Mouse (Mus musculus): ENCODE results near the gene Snrpa1.

Snrpa1 gene

GRCm38 (mm10) chr7:66079364-66080230 lies 20.8 kb downstream of the Snrpa1 start, which contains the start of gene Selenos:
Selenos (plus strand) TSS chr7:66079649.
- DNase-seq (ENCODE audit: low read depth, low spot score) = peak; percentile 98

- DNase-seq (ENCODE audit: low read depth, low spot score) = no peak
Observed at GRCm38 (mm10) chr7:66080231-66080613, 21.4 kb downstream of the Snrpa1 start.

- no peak for DNase-seq (ENCODE audit: low read depth, low spot score)
Observed at GRCm38 (mm10) chr7:66083757-66084156, 25.0 kb downstream of the Snrpa1 start.

- DNase-seq (ENCODE audit: low read depth, low spot score) = no peak
Observed at GRCm38 (mm10) chr7:66084546-66084945, 25.7 kb downstream of the Snrpa1 start.

DNA sequence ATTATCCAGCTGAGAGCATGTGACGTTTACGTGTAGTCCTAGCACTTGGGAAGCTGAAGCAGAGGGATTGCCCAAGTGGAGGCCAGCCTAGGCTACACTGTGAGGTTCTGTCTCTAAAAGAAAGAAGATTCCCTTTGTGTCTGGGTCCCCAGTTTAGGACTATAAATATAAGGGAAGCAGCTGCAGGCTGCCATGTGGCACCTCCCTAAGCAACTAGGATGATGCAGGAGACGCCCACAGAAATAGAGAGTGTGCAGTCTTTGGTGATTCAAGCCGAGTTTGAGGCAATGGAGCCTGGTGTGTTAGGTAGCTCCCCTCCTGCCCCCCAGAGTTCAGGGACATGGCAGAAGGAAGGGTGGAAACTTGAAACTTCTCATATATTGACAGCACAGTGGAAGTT lies 28.8 kb downstream of the Snrpa1 start:
- peak; percentile 69 for DNase-seq (ENCODE audit: low read depth, low spot score)

DNA sequence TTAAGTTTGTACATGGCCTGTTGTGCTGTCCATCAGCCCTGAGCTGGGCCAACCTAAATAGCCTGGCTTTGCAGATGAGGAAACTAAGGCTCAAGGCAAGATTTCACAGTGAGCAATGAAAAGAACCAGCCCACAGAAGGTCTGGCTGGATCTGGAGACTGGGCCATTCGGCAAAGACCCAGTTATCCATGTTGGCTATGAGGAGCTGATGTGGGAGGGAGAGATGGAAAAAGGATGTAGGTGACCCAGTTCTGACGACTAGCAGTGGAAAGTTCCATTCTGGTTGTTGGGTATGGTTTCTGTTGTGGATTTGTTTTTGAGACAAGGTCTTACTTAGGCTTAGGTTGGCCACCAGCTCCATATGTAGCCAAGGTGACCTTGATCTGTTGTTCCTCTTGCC lies 29.3 kb downstream of the Snrpa1 start:
- peak; percentile 70 for DNase-seq (ENCODE audit: low read depth, low spot score)

- no peak for DNase-seq (ENCODE audit: low read depth, low spot score)
Observed at GRCm38 (mm10) chr7:66090676-66091190, 31.9 kb downstream of the Snrpa1 start.

GRCm38 (mm10) chr7:66091553-66091952 lies 32.8 kb downstream of the Snrpa1 start:
- DNase-seq (ENCODE audit: low read depth, low spot score) = no peak

DNA sequence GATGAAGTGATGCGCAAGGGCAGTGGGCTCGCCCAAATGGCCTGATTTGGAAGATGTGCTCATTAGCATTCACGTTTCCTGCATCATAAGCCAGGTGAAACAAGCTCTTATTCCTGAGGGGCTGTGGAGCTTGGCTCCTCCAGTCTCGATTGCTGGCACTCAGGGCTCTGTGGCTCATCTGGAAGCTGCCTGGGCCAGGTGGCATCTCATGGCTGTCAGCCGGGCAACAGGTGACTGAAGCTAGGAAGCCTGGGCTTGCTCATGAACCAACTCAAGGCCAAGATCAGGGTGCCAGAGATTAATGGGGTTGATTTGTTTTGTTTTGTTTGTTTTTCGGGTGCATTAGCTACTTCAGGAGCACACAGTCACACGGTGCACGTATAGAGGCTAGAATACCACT lies 33.9 kb downstream of the Snrpa1 start:
- DNase-seq (ENCODE audit: low read depth, low spot score) = no peak

- DNase-seq (ENCODE audit: low read depth, low spot score) = no peak
Observed at GRCm38 (mm10) chr7:66094141-66094540, 35.3 kb downstream of the Snrpa1 start.

GRCm38 (mm10) chr7:66098803-66099202 lies 40.0 kb downstream of the Snrpa1 start:
- no peak for DNase-seq (ENCODE audit: low read depth, low spot score)

DNA sequence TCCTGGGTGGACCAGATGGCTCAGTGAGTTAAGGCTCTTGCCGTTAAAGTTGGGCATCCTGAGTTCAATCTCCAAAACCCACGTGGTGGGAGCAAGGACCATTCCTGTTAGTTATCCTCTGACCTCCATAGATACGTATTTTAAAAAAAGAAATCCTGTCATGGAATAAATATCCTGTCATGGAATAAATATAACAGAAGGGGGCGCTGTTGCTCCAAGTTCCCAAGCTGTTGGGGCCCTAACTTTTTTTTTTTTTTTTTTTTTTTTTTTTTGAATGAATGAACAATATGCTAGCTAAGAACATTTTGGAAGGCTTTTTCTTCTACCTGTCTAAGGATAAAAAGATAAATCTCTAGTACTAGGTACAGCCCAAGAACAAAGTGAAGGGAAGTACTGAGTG lies 43.1 kb downstream of the Snrpa1 start:
- no peak for DNase-seq (ENCODE audit: low read depth, low spot score)

GRCm38 (mm10) chr7:66104531-66104930 lies 45.7 kb downstream of the Snrpa1 start:
- DNase-seq (ENCODE audit: low read depth, low spot score) = no peak

GRCm38 (mm10) chr7:66105771-66106170 lies 47.0 kb downstream of the Snrpa1 start:
- DNase-seq (ENCODE audit: low read depth, low spot score) = no peak

- DNase-seq (ENCODE audit: low read depth, low spot score) = peak; percentile 29
Observed at GRCm38 (mm10) chr7:66106581-66107056, 47.8 kb downstream of the Snrpa1 start.

DNA sequence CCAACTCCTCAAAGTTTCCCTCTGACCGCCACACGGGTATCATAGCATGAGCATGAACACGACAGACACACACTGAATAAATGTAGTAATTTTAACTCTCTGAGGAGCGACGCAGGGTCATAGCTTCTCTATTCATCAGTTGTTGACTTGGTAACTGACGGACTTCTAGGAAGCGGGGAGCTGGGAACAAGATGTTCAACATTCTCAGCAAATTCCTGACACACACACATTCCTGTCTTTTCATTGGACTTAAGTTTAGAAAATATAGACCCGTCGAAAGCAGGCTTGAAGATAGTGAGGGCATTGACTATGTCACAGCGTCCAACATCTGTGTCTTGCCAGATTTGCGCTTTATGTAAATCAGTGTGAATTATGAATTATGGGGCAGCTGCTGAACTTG lies 48.4 kb downstream of the Snrpa1 start:
- DNase-seq (ENCODE audit: low read depth, low spot score) = no peak

GRCm38 (mm10) chr7:66107930-66108329 lies 49.1 kb downstream of the Snrpa1 start:
- DNase-seq (ENCODE audit: low read depth, low spot score) = no peak

DNA sequence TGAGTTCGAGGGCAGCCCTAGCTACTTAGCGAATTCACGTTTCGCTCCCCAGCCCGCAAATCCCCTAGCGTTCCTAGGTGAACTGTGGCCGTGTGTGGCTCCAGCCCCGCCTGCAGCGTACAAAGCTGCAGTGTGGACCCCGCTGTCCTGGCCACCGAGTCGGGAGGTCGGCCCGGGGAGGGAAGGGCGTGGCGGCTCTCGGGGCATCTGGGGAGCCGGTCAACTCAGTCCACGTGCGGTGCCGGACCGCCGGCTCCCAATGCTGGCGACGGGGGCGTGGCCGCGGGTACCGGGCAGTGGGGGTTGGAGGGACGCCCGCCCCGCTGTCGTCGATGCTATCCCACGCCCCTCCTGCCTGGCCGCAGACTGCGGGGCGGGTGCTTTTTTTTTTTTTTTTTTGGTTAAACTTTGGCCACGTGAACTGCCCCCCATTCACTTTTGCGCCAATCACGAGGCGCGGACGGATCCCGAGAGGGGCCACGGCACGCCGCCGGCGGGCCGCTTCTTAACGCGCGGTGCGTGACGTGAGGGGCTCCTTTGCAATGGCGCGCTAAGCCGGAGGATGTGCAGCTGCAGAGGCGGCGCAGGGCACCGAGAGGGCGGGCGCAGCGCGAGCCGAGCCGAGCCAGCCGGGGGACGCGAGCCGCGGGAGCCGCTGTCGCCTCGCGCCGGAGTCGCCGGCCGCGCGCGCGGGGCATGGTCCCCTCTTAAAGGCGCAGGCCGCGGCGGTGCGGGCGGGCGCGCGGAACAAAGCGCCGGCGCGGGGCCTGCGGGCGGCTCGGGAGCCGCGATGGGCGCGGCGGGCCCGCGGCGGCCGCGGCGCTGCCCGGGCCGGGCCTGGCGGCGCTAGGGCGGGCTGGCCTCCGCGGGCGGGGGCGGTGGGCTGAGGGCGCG lies 50.4 kb downstream of the Snrpa1 start, which contains the start of gene Chsy1:
Chsy1 (plus strand) TSS at position 555 of the 894 bp plus-strand sequence.
- DNase-seq (ENCODE audit: low read depth, low spot score) = peak; percentile 80

GRCm38 (mm10) chr7:66109855-66110635 lies 51.2 kb downstream of the Snrpa1 start:
- DNase-seq (ENCODE audit: low read depth, low spot score) = no peak

GRCm38 (mm10) chr7:66110636-66111112 lies 51.9 kb downstream of the Snrpa1 start:
- DNase-seq (ENCODE audit: low read depth, low spot score) = no peak

DNA sequence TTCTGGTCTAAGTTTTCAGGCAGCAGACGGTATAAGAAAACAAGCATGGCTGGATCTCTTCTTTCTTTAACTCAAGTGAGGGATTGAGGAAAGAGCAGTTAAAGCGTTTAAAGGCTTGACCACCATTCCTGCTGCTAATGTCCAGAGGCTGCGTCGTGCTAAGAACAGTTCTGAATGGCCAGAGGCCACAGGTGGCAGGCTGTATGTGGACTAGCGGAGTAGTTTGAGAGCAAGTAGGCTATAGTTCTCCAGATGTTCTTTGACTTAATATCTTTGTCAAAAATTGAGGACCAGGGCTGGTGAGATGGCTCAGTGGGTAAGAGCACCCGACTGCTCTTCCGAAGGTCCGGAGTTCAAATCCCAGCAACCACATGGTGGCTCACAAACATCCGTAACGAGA lies 52.4 kb downstream of the Snrpa1 start:
- no peak for DNase-seq (ENCODE audit: low read depth, low spot score)
